Mouse (Mus musculus): ENCODE measurements around the gene Trim2. TPM values are rescaled to one million over a fixed set of nuclear protein-coding genes. Genes with fewer than 3 reads are reported as not detected.

Trim2 gene
- total RNA-seq, 2 experiments from 2014 or later = 329 to 334 TPM

DNA sequence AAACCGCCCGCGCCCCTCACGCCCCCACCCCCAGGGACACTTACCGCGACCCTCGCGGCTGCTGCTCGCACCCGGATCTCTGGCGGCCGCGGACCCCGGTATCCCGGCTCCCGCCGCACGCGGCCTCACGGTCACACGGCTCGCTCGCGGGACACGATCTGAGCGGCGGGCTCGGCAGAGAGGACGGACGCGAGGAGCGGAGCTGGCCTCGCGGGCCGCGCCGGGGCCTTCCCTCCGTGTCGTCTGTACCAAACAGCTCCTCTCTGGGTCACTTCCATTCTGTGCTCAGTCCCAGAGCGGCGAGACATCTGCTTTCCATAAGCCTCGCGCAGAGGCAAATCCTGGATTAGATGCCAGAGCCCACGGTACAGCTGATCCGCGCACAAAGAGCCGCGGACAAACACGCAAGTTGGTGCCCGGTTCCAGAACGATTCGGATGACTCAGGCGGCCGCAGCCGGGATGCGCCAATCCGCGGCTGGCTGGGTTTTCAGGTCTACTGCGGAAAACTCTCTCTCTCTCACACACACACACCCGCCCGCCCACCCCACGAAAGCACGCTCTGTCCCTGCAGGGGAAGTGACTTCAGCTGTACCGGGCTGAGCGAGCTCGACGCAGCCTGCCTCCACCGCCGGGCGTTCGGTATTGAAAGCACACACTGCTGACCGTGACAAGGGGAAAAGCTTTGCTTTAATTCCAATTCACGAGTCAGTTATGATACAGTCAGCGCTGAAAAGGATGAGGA, 47.2 kb downstream of the Trim2 start:
- peak; percentile 73 to 82 for DNase-seq (ENCODE audit: low spot score in 2 of 2)

DNA sequence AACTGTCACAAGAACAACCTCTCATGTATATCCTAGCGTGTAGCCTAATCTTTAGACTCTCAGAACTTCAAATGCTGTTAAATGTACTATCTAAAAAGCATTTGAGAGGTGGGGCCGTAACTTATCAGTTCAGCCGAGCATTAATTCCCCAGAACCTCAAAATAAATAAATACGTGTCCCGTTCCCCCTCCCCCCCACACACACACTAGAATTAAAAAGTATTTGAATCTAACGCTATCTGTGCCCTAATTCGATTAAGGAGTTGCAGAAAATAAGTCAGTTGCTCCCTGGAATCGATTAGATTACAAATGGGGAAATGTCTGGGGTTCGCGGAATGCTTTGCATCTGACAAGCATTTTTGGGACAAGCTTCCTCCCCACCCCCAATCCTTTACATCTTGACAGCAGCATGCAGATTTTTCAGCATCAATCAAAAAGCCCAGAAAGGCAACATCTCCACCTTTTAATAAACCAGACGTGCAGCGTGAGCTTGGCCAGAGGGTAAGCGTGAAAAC, 48.1 kb downstream of the Trim2 start:
- no peak for DNase-seq (ENCODE audit: low spot score in 2 of 2)

DNA sequence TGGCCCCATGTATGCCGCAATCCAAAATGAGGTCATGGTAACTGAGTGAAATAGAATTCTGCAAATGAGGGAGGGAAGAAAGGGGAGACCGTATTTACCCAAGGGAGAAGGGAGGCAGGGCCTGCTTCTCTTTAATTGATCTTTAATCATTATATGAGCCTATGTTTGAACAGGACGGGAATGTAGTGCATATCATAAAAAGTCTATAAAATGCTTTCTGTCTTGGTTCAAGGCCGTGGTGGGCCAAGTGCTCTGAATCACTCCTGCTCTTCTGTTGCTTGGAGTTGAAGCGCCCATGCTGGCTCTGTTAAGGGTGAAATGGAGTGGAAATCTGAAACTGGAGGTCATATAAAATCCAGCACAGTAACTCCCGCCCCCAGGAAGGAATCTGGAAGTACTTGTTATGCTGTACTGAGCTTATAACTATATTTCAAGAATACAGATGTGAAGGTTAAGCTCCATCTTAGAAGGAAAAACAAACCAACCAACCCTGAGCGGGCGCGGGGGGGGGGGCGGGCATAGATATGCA, 48.6 kb downstream of the Trim2 start:
- no peak for DNase-seq (ENCODE audit: low spot score in 2 of 2)

DNA sequence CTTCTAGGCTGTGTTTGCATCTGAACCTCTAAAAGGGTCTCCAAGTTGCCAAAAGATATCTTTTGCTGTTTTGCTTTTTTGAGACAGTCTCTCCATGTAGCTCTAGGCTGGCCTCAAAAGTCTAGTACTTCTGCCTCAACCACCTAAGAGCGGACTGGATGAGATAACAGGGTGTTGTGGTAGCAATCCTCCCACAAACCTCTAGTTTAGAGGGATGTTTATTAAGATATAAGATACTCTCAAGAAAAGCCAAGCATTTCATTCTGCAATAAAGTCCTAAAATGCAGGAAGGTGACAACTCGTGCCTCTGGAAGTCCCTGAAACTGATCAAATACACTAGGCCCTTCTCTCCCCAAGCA, 52.2 kb downstream of the Trim2 start:
- no peak for DNase-seq (ENCODE audit: low spot score in 2 of 2)

DNA sequence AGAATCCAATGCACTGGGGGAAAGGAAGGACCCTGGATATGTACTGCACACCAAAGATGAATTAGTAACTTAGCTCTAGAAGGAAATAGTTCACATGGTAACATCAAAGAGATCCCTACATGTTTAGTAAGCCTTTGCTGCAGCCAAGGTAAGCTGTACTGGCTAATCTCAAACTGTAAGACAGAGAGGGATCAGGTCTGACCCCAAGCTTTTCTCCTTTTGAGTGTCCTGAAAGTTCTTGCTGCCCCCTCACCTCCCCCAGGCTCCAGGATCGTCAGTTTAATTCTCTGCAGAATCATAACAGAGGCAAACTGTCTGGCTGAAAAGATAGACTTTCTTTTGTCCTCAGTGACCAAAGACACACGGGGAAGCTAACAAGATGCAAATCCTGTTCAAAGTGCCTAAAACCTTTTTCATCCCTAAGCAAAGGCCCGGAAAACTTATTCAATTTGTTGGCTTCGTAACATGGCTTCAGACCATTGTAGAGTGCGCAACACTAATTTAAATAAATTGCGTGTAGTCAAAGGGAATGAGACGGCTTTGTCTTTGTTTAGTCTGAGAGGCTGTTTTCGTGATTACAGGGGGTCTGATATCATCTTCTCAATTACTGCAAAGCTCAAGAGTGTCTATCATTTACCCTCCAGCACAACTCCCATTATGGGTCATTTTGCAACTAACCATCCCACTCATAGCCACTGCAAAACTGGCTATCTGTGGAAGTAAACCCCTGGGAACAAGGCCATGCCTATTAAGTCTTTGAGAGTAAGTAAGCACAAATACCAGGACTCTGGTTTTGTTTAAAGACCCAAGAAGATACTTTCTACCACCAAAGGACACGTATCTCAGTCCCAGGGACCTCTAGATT, 52.8 kb downstream of the Trim2 start:
- no peak for DNase-seq (ENCODE audit: low spot score in 2 of 2)

DNA sequence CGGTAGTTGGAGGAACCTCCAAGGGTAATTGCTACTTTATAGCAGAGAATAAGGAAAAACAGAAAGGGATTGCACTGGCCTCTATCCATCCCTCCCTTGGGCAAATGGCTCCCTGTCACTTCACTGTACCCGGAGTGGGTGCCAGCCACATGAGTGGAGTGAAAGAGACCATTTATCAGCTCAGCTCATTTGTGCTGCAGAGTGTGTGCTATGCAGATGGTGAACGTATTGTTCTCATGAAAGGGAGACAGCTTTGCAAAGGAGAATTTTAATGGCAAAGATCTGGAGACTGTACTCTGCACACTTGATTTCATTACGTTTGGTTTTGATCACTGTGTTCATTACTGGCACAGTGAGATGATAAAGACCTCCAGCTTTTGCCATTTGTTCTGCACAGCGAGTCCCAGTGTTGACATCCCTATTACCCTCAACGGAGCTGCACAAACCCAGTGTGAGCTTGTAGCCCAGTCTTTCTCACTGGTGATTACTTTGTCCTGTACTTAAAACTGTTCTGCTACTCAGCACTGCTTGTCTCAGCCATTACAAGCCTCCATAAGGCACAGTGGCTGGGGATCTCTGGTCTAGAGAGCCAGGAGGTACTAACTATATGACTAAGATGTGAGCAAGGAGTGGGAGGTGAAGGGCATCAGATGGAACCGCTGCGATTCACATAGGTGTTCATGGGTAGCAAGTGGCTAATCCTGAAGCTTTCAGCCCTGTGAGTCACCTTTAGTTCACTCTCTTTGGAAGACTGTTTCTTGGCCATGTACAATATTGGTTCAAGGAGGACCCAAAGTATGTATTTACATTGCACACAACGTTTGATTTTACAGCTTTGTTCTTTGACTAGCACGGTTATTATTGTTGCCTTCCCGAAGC, 53.7 kb downstream of the Trim2 start:
- peak; percentile 66 to 90 for DNase-seq (ENCODE audit: low spot score in 2 of 2)

DNA sequence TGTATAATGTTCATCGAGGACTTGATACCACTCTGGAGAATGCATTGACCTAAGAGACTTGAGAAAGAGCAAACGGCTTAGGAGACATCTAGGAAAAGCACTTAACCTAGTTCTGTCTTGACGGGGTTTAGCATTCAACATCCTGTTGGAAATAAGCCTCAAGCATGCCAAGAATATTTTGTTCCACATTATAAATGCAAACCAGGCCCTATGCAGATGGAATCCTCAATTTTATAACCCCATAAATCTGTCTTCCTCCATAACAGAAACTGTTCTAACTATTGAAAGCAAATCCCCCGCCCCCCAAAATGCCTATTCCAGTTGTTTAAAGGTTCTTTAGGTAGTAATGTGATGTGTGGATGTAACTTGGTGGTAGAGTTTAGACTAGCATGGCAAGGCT, 55.0 kb downstream of the Trim2 start:
- DNase-seq (ENCODE audit: low spot score in 2 of 2) = peak in 1 of 2 experiments; percentile 58

DNA sequence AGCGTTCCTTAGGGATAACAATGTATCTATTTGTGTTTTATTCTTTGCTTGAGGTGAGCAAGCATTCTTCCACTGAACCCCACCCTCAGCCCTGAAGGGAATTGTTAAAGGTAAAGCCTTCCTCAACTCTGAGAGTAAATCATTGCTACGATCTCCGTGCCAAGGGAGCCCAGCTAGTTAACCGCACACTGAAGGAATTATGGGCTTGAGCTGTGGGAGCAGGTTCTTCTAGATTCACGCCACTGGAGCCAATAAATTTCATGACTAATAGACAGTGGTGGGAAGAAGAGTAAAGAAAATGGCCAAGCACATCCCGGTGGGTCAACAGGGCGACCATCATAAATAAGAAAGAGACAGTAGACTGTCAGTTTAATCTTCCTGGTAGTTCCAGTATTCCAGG, 56.4 kb downstream of the Trim2 start:
- no peak for DNase-seq (ENCODE audit: low spot score in 2 of 2)

DNA sequence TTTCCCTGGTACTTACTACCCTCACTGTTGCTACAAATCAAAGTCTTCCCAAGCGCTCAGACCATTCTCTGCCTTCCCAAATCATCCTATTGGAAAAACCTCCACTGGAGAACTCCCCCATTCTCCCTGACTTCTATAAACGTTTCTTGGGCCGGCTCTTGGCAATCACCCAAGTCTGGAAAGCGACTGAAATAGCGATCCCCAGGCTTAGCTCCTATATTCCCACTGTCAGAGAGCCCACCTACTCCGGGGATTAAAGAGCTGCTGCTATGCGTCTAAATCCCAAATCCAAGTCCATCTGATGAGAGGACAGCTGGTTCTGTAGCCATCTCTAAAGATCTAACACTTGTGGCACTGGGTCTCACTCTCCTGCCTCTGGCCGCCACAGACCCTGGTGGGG, 58.9 kb downstream of the Trim2 start:
- no peak for DNase-seq (ENCODE audit: low spot score in 2 of 2)

DNA sequence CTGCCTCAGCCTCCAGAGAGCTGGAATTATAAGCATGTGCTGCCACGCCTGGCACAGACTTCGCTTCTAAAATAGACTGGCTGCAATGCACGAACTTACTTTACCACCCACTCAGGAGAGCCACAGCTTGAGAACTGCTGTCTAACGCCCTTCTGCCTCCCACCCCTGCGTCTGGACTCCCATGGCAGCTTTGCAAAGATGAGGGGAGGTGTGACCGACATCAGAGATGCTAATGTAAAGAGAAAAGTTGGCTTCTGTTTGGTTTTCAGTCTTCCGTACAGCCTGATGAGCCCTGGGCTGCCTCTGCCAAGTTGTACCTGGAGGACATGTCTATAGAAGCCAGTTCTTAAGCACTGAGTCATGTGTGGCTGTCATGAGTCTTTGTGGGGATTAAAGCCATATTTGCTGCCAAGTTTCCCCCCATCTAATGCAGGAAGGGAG, 60.2 kb downstream of the Trim2 start:
- DNase-seq (ENCODE audit: low spot score in 2 of 2) = peak; percentile 63 to 80

DNA sequence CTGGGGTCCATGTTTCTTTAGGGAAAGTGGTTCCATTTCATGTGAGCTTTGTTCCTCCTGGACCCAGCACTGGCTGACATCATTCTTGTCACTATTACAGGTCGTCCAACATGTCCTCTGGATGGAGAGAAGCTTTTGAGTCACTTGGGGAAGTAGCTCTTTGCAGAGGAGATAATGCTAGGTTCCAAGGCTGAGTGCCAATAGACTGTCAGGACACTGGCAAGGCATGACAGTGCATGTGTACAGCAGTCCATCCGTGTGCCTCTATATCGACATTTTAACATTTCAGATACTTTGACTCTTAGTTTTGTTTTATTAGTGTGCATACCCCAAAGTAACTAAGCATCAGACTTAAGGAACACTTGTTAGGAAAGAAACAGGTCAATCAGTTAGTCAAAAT, 63.6 kb downstream of the Trim2 start:
- DNase-seq (ENCODE audit: low spot score in 2 of 2) = no peak

DNA sequence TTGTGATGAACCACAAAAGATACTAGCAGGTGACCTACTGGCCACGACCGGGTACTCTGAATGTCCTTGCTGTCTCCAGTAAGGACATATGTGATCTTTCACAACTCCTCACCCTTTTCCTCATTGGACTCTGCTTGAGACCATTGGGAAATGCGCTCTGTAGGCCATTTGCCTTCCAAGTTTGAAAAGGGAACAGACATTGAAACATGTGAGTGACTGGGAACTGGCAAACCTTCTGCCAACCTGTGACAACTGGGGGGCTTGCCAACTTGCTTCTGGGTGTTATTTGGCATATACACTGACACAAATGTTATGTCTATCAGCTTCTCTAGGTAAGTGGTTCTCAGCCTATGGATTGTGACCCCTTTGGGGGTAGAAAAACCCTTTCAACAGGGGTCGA, 64.2 kb downstream of the Trim2 start:
- DNase-seq (ENCODE audit: low spot score in 2 of 2) = peak; percentile 61 to 89

DNA sequence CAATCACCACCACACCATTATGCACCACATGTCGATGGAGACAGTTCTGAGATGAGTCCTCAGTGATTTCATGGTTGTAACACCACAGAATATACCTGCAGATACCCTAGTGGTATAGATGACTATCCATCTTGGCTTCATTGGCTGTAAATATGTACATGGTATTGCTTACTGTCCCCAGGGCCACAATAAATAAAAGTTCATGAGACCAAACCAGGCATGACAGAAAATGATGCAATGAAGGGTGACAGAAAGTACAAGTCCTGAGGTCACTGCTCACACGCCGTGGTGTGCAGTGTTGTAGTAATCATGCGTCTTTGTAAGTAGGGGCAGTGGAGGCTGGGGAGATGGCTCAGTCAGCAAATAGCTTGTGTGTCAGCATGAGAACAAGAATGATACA, 65.6 kb downstream of the Trim2 start:
- DNase-seq (ENCODE audit: low spot score in 2 of 2) = no peak

DNA sequence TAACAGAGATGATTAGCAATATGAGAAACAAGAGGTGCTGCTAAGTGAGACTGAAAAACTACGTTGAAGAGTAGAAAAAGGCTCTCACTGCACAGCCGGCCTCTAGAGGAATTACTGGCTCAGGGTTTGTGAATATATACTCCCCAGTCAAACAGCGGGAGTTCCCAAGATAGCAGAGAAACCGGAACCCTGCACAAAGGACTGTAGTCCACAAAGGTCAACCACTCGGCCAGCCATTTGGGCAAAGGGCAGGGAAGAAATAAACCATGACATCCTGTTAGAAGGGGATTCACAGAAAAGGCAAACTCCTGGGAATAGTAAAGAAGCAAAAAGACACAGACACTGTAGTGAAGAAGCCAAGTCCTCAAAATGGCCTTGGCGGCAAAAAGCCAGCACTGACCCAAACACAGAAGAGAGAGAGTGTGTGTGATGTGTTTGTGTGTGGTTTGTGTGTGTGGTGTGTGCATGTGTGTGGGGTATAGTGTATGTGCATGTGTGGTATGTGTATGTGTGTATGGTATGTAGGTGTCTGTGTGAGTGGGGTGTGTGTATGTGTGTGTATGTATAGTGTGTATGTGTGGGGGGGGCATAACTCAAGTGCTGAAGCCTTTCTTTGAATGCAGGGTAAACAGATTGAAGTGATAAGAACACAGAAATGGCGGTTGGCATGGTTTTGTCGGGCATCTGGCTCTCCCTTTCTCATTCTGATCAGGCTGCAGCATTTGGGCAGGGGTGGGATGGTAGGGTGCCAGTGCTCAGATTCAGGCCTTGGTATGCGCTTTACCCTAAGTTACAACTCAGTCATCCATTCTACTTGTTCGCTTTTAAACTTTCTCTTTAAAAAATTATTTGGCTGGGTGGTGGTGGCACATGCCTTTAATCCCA, 71.0 kb downstream of the Trim2 start:
- peak in 1 of 2 experiments; percentile 44 for DNase-seq (ENCODE audit: low spot score in 2 of 2)

DNA sequence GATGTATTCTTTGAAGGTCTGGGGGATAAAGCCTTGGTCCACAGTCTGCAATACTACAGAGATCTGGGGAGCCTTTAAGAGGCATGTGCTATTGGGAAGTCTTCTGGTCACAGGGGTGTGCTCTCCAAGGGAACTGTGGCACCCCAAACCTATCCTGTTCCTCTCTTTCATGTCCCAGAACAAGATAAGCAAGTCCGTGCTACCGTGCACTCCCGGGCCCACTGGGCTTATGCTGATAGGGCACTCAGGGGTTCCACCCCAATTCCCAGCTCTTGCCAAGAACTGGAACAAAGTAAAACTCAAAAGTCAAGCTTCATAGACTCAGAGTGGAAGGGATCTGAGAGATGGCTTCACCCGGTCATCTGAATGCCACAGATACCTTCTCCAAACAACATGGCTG, 72.1 kb downstream of the Trim2 start:
- DNase-seq (ENCODE audit: low spot score in 2 of 2) = no peak

DNA sequence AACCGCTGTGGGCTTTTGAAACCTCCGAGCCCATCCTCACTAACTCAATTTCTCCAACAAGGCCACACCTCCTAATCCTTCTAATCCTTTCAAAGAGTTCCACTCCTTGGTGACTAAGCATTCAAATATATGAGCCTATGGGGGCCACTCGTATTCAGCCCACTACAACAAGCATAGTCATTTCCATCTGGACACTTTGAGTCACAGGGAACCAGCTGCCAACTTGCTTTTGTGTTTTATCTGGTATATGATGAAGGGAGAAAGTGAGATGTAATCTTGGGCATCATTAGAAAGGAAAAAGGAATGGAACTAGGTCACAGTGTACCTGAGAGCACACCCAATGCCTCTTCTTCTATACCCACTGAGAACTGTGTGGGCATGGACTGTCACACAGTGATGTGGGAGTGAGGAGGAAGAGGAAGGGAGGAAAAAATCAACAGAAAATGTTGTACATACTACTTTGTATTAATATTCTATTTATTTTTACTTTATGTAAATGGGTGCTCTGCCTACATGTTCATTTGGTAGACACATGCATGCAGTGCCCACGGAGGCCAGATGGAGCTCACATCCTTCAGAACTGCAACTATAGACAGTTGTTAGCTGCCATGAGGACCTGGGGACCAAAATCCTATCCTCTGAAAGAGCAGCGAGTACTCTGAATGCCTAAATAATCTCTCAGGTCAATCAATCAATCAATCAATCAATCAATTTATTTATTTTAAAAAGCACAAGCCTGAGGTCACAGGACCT, 72.8 kb downstream of the Trim2 start:
- no peak for DNase-seq (ENCODE audit: low spot score in 2 of 2)

DNA sequence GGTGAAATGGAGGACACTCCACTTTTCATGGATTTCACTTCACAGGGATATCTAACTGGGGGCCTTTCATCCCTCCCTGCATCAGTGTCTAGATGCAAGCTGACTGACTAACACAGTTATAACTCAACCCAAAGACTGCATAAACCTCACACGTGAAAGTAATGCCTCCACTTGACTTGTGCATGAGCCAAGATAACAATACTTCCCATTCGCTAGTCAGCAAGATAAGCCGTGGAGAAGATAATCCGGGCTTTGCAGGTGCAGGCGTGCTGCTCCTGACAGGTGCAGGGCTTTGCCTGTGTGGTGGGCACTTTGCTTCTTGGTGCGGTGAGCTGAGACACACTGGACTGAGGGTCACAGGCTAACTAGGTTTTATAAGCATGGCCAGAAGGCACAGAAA, 74.4 kb downstream of the Trim2 start:
- DNase-seq (ENCODE audit: low spot score in 2 of 2) = no peak

DNA sequence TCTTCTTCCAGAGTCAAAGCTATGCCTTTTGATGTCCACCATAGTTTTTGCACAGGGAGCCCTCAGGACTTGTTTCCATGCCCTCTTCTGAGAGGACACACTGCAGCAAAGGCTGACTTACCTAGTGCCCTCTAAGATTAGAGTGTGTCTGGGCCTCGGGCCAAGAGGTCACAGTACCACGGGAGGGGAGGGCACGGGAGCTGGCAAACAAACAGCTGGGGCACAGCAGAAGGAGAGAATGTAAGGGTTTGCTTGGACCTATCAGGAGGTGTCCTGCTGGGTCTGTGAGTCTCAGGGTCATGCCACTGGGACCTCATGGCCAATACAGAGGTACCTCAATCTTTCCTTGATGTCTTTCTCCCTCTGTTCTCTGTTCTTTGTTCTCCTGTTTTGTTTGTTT, 75.7 kb downstream of the Trim2 start:
- DNase-seq (ENCODE audit: low spot score in 2 of 2) = no peak

DNA sequence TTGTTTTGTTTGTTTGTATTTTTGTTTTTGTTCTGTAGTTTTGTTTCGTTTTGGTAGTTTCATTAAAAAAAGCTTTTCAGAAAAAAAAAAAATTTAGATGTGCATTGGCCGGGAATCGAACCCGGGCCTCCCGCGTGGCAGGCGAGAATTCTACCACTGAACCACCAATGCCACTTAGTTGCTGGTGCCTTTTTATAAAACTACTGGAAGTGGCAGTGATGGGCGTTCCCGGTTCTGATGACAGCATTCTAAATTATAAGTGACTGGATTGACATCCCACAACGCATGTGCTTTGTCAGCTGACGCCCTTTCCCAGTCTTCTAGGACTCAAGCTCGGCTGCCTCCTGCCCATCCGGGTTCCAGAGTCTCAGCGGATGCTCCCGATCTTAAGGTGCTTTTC, 77.8 kb downstream of the Trim2 start:
- no peak for DNase-seq (ENCODE audit: low spot score in 2 of 2)

Data from layer of hippocampus, postnatal 14 days (tissue).